Mouse (Mus musculus) CH12.LX (cell line): ENCODE results near the gene Nenf. TPM values are rescaled to one million over a fixed set of nuclear protein-coding genes. Genes with fewer than 3 reads are reported as not detected.
A peak's percentile ranks its signal among the peaks of the same experiment; 100 is the strongest.

Experiments used
- DNase-seq: peaks from one replicate; pipeline ENCODE4 v3.0.0-alpha.2; 2013; ENCODE audit errors: extremely low read depth
- H3K27ac ChIP-seq: 2 replicates; pipeline ENCODE4 v1.5.1; 2012; ENCODE audit warnings: low read depth, mild to moderate bottlenecking, control low read depth, moderate library complexity; ENCODE audit not compliant: insufficient read depth
- H3K27me3 ChIP-seq: replicated peaks from 2 replicates; pipeline ENCODE3; 2012; ENCODE audit warnings: inconsistent platforms
- H3K36me3 ChIP-seq, 2 experiments: replicated peaks in 1 of 2; 2 replicates each; pipeline versions ENCODE3 to v1.6.1; 2012; ENCODE audit warnings: inconsistent platforms in 1 of 2, low read length in 1 of 2, mild to moderate bottlenecking in 1 of 2, mixed read lengths in 1 of 2, moderate library complexity in 1 of 2; ENCODE audit not compliant: control insufficient read depth in 1 of 2, insufficient read depth in 1 of 2
- H3K4me1 ChIP-seq, 2 experiments: 2 replicates each; pipeline ENCODE4 v1.6.1; 2012; ENCODE audit warnings: inconsistent platforms in 1 of 2, moderate library complexity in 1 of 2; ENCODE audit not compliant: insufficient read depth in 2 of 2, control insufficient read depth in 1 of 2
- H3K4me2 ChIP-seq: 2 replicates; pipeline ENCODE4 v1.6.1; 2012; ENCODE audit warnings: low read depth, mild to moderate bottlenecking, control low read depth; ENCODE audit not compliant: poor library complexity, insufficient read depth, severe bottlenecking
- H3K4me3 ChIP-seq, 3 experiments: fragments of 150-350 bp in 1 of 3; sonication (generic) in 1 of 3; replicated peaks in 1 of 3; 2 replicates each; pipeline versions ENCODE3 to v1.5.1; 2011 to 2012; ENCODE audit warnings: low read depth in 2 of 3, low read length in 2 of 3, mild to moderate bottlenecking in 2 of 3, moderate library complexity in 2 of 3, control low read depth in 1 of 3, improper control_type of control experiment in 1 of 3, inconsistent platforms in 1 of 3, mixed read lengths in 1 of 3; ENCODE audit not compliant: poor library complexity in 1 of 3
- H3K79me2 ChIP-seq: replicated peaks from 2 replicates; pipeline ENCODE4 v1.6.1; 2012; ENCODE audit warnings: mild to moderate bottlenecking, moderate library complexity; ENCODE audit not compliant: control insufficient read depth, poor library complexity, insufficient read depth, severe bottlenecking; ENCODE audit errors: extremely low read depth
- H3K9ac ChIP-seq: 2 replicates; pipeline ENCODE4 v1.6.1; 2012; ENCODE audit warnings: low read depth, mild to moderate bottlenecking, control low read depth, moderate library complexity; ENCODE audit not compliant: insufficient read depth
- H3K9me3 ChIP-seq: replicated peaks from 2 replicates; pipeline ENCODE3; 2012; ENCODE audit warnings: low read length, inconsistent platforms, mixed read lengths
- BHLHE40 ChIP-seq: IDR thresholded peaks from 2 replicates; pipeline ENCODE4 v1.6.1; 2011; ENCODE audit warnings: mild to moderate bottlenecking, low read depth, low read length, improper control_type of control experiment
- CHD1 ChIP-seq: IDR thresholded peaks from 2 replicates; pipeline ENCODE4 v1.6.1; 2012; ENCODE audit warnings: low read depth, low read length, improper control_type of control experiment, inconsistent platforms
- CHD2 ChIP-seq: IDR thresholded peaks from 2 replicates; pipeline ENCODE4 v1.6.1; 2011; ENCODE audit warnings: low read length, improper control_type of control experiment
- CTCF ChIP-seq, 2 experiments: IDR thresholded peaks in 1 of 2; conservative IDR thresholded peaks in 1 of 2; 2 replicates each; pipeline ENCODE4 v1.5.1; 2011 to 2012; ENCODE audit warnings: low read depth in 2 of 2, low read length in 2 of 2, improper control_type of control experiment in 1 of 2, inconsistent platforms in 1 of 2, mild to moderate bottlenecking in 1 of 2, moderate library complexity in 1 of 2
- E2F4 ChIP-seq: IDR thresholded peaks from 2 replicates; pipeline ENCODE4 v1.6.1; 2011; ENCODE audit warnings: low read depth, low read length, improper control_type of control experiment; ENCODE audit not compliant: insufficient replicate concordance
- ELF1 ChIP-seq: IDR thresholded peaks from 2 replicates; pipeline ENCODE4 v1.6.1; 2014; ENCODE audit warnings: low read depth, mild to moderate bottlenecking, inconsistent platforms, low read length, improper control_type of control experiment
- EP300 ChIP-seq: IDR thresholded peaks from 2 replicates; pipeline ENCODE4 v1.6.1; 2011; ENCODE audit warnings: low read length, improper control_type of control experiment
- ETS1 ChIP-seq: conservative IDR thresholded peaks from 2 replicates; pipeline ENCODE4 v1.6.1; 2012; ENCODE audit warnings: low read depth, mild to moderate bottlenecking, inconsistent platforms, low read length, improper control_type of control experiment, moderate library complexity
- GABPA ChIP-seq: IDR thresholded peaks from 2 replicates; pipeline ENCODE4 v1.6.1; 2012; ENCODE audit warnings: low read depth, low read length, improper control_type of control experiment, inconsistent platforms; ENCODE audit not compliant: insufficient replicate concordance
- HCFC1 ChIP-seq: IDR thresholded peaks from 2 replicates; pipeline ENCODE4 v1.6.1; 2012; ENCODE audit warnings: low read depth, mild to moderate bottlenecking, inconsistent platforms, low read length, improper control_type of control experiment
- IRF4 ChIP-seq: IDR thresholded peaks from 2 replicates; pipeline ENCODE4 v1.6.1; 2014; ENCODE audit warnings: low read depth, mild to moderate bottlenecking, inconsistent platforms, low read length, improper control_type of control experiment
- JUN ChIP-seq: IDR thresholded peaks from 2 replicates; pipeline ENCODE4 v1.6.1; 2011; ENCODE audit warnings: low read depth, mild to moderate bottlenecking, low read length, improper control_type of control experiment, moderate library complexity; ENCODE audit not compliant: insufficient read depth
- JUND ChIP-seq: conservative IDR thresholded peaks from 2 replicates; pipeline ENCODE4 v1.6.1; 2011; ENCODE audit warnings: low read depth, low read length, improper control_type of control experiment
- KAT2A ChIP-seq: IDR thresholded peaks from 2 replicates; pipeline ENCODE4 v1.6.1; 2012; ENCODE audit warnings: low read length, improper control_type of control experiment, inconsistent platforms; ENCODE audit not compliant: insufficient replicate concordance
- MAFK ChIP-seq: IDR thresholded peaks from 2 replicates; pipeline ENCODE4 v1.6.1; 2011; ENCODE audit warnings: low read length, improper control_type of control experiment; ENCODE audit not compliant: insufficient replicate concordance
- MAX ChIP-seq: IDR thresholded peaks from 2 replicates; pipeline ENCODE4 v1.6.1; 2011; ENCODE audit warnings: low read length, improper control_type of control experiment
- MAZ ChIP-seq: IDR thresholded peaks from 2 replicates; pipeline ENCODE4 v1.6.1; 2012; ENCODE audit warnings: low read depth, mild to moderate bottlenecking, inconsistent platforms, low read length, improper control_type of control experiment, moderate library complexity
- MEF2A ChIP-seq: IDR thresholded peaks from 2 replicates; pipeline ENCODE4 v1.6.1; 2014; ENCODE audit warnings: low read depth, mild to moderate bottlenecking, inconsistent platforms, low read length, improper control_type of control experiment, borderline replicate concordance
- MXI1 ChIP-seq: IDR thresholded peaks from 2 replicates; pipeline ENCODE4 v1.6.1; 2011; ENCODE audit warnings: mild to moderate bottlenecking, low read depth, low read length, improper control_type of control experiment
- MYC ChIP-seq: IDR thresholded peaks from 2 replicates; pipeline ENCODE4 v1.6.1; 2011; ENCODE audit warnings: low read depth, mild to moderate bottlenecking, improper control_type of control experiment, low read length
- NELFE ChIP-seq: IDR thresholded peaks from 2 replicates; pipeline ENCODE4 v1.6.1; 2011; ENCODE audit warnings: low read depth, low read length, improper control_type of control experiment
- NRF1 ChIP-seq: IDR thresholded peaks from 2 replicates; pipeline ENCODE4 v1.6.1; 2014; ENCODE audit warnings: low read depth, mild to moderate bottlenecking, inconsistent platforms, low read length, improper control_type of control experiment, moderate library complexity
- PAX5 ChIP-seq: IDR thresholded peaks from 2 replicates; pipeline ENCODE4 v1.6.1; 2012; ENCODE audit warnings: low read length, inconsistent platforms, mixed read lengths
- POLR2A ChIP-seq: IDR thresholded peaks from 2 replicates; pipeline ENCODE4 v1.6.1; 2011; ENCODE audit warnings: low read depth, mild to moderate bottlenecking, improper control_type of control experiment, low read length
- POLR2AphosphoS2 ChIP-seq: IDR thresholded peaks from 2 replicates; pipeline ENCODE4 v1.6.1; 2011; ENCODE audit warnings: low read depth, low read length, improper control_type of control experiment
- RAD21 ChIP-seq: IDR thresholded peaks from 2 replicates; pipeline ENCODE4 v1.6.1; 2011; ENCODE audit warnings: low read depth, mild to moderate bottlenecking, low read length, improper control_type of control experiment, moderate library complexity
- RCOR1 ChIP-seq: conservative IDR thresholded peaks from 2 replicates; pipeline ENCODE4 v1.6.1; 2012; ENCODE audit warnings: low read depth, mild to moderate bottlenecking, inconsistent platforms, low read length, improper control_type of control experiment
- SIN3A ChIP-seq: IDR thresholded peaks from 2 replicates; pipeline ENCODE4 v1.6.1; 2012; ENCODE audit warnings: low read length, improper control_type of control experiment, inconsistent platforms
- SMC3 ChIP-seq: IDR thresholded peaks from 2 replicates; pipeline ENCODE4 v1.6.1; 2011; ENCODE audit warnings: low read depth, low read length, improper control_type of control experiment
- TBP ChIP-seq: conservative IDR thresholded peaks from 2 replicates; pipeline ENCODE4 v1.6.1; 2011; ENCODE audit warnings: low read depth, low read length, improper control_type of control experiment
- TCF12 ChIP-seq: IDR thresholded peaks from 2 replicates; pipeline ENCODE4 v1.6.1; 2014; ENCODE audit warnings: low read depth, mild to moderate bottlenecking, inconsistent platforms, low read length, improper control_type of control experiment
- UBTF ChIP-seq: IDR thresholded peaks from 2 replicates; pipeline ENCODE4 v1.6.1; 2012; ENCODE audit warnings: low read depth, mild to moderate bottlenecking, inconsistent platforms, low read length, improper control_type of control experiment, moderate library complexity
- USF1 ChIP-seq: IDR thresholded peaks from 2 replicates; pipeline ENCODE4 v1.6.1; 2014; ENCODE audit warnings: low read depth, mild to moderate bottlenecking, inconsistent platforms, low read length, improper control_type of control experiment
- USF2 ChIP-seq: conservative IDR thresholded peaks from 2 replicates; pipeline ENCODE4 v1.6.1; 2011; ENCODE audit warnings: low read depth, low read length, improper control_type of control experiment
- ZC3H11A ChIP-seq: IDR thresholded peaks from 2 replicates; pipeline ENCODE4 v1.6.1; 2012; ENCODE audit warnings: low read depth, mild to moderate bottlenecking, inconsistent platforms, low read length, improper control_type of control experiment
- ZKSCAN1 ChIP-seq: IDR thresholded peaks from 2 replicates; pipeline ENCODE4 v1.6.1; 2012; ENCODE audit warnings: low read depth, inconsistent platforms, low read length, improper control_type of control experiment, borderline replicate concordance
- ZMIZ1 ChIP-seq: IDR thresholded peaks from 2 replicates; pipeline ENCODE4 v1.6.1; 2012; ENCODE audit warnings: low read depth, mild to moderate bottlenecking, inconsistent platforms, low read length, improper control_type of control experiment
- ZNF384 ChIP-seq: IDR thresholded peaks from 2 replicates; pipeline ENCODE4 v1.6.1; 2012; ENCODE audit warnings: low read depth, low read length, improper control_type of control experiment, inconsistent platforms
- dilution Hi-C: fragments of 300-500 bp; cut with MboI; formaldehyde crosslinking; loops from 2 replicates; pipeline ENCODE4 v1.14.3; 2020; ENCODE audit warnings: low sequenced_read_pairs; ENCODE audit not compliant: extremely low pct_unique_long_range_greater_than_20kb, extremely low pct_ligation_motif_present
- in situ Hi-C: fragments of 300-500 bp; cut with MboI; formaldehyde crosslinking; loops from 3 replicates; pipeline ENCODE4 v1.14.3; 2019; ENCODE audit warnings: low sequenced_read_pairs, low pct_ligation_motif_present, low pct_unique_long_range_greater_than_20kb, mixed read lengths
- polyA plus RNA-seq: library from polyadenylated mRNA; unstranded; fragments of >175 nt; gene quantifications from 2 replicates; pipeline ENCODE4 v1.2.1, GENCODE M21; 2012; ENCODE audit warnings: low read depth; ENCODE audit not compliant: insufficient read length
- total RNA-seq, 2 experiments: library from RNA; depleted of rRNA; stranded (reverse); fragments of 300-350 nt in 1 of 2; fragments of >200 nt in 1 of 2; gene quantifications; 2 replicates each; pipeline ENCODE4 v1.2.3; 2012 to 2014

The Nenf gene
- total and polyA plus RNA-seq, 3 experiments = 28.8 to 86.7 (median 43.8) TPM

DNA sequence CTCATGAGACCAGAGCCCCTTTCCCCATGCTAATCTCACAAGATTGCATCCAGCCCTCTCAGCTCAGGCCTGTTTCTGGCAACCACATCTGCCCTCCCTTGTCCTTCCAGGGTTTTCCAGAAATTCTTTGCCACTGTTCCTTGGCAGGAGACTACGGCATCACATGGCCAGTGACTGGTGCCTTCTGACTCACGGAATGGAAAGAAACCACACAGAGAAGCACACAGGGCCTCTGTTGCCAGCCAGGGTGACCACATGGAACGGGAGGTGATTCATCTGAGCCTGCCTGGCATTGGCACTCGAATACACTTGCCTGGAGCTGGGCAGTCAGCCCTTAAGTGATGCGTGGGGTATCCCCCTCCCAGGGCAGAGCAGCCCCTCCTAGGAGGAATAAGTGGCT lies 25.6 kb downstream of the Nenf start:
- no peaks in the 10 kb centered on the region for H3K36me3 ChIP-seq
- in situ Hi-C loops = no loop called here
- no peaks in the 10 kb centered on the region for H3K79me2 ChIP-seq
- peaks cover 1% of the 10 kb centered on the region for H3K27me3 ChIP-seq
- peaks cover 17 to 51% of the 10 kb centered on the region in 2 experiments for H3K4me1 ChIP-seq
- DNase-seq = peak; percentile 59
- H3K9ac ChIP-seq = no peak overlapping the region
- TF ChIP-seq SMC3 (no peak), E2F4 (no peak), CHD1 (no peak), EP300 (peak; percentile 36), NRF1 (no peak), ZNF384 (no peak), POLR2A (no peak), JUND (no peak), MEF2A (peak; percentile 29; the same call in 1 of the 2 replicates), MAZ (no peak; the same call in 1 of the 2 replicates), USF2 (no peak), GABPA (no peak), HCFC1 (no peak), USF1 (no peak), ELF1 (no peak), RAD21 (no peak), MXI1 (no peak), ETS1 (peak; percentile 73), CHD2 (no peak), NELFE (no peak), TBP (no peak), POLR2AphosphoS2 (no peak), ZKSCAN1 (no peak), MAX (peak; percentile 11; the same call in 1 of the 2 replicates), IRF4 (peak; percentile 44; the same call in 1 of the 2 replicates), MYC (no peak), UBTF (no peak), BHLHE40 (peak; percentile 75), PAX5 (no peak), ZC3H11A (no peak), RCOR1 (no peak), ZMIZ1 (no peak), TCF12 (no peak), KAT2A (no peak), CTCF (conservative IDR thresholded peaks at IDR 0.05 in 1 of 2, IDR thresholded peaks at IDR 0.05 in 1 of 2; ENCODE audit: low read depth in 2 of 2, low read length in 2 of 2) (no peak), JUN (no peak), SIN3A (no peak), MAFK (no peak)
- H3K9me3 ChIP-seq = no peaks in the 10 kb centered on the region
- H3K27ac ChIP-seq = no peak overlapping the region
- no peak overlapping the region for H3K4me2 ChIP-seq
- no peak overlapping the region for H3K4me3 ChIP-seq
- dilution Hi-C loops = no loop called here
